Mouse (Mus musculus) macrophage (primary cell): ENCODE measurements around the gene Spib. TPM values are rescaled to one million over a fixed set of nuclear protein-coding genes. Genes with fewer than 3 reads are reported as not detected.
A peak's percentile ranks its signal among the peaks of the same experiment; 100 is the strongest.

Experiments
- H3K27ac ChIP-seq: fragments of 350-480 bp; formaldehyde crosslinking; 2 replicates; pipeline ENCODE4 v1.9.0; 2021
- H3K36me3 ChIP-seq: fragments of 350-480 bp; formaldehyde crosslinking; 2 replicates; pipeline ENCODE4 v1.9.0; 2021; ENCODE audit errors: inconsistent target
- H3K4me3 ChIP-seq: fragments of 350-480 bp; formaldehyde crosslinking; 2 replicates; pipeline ENCODE4 v1.9.0; 2021; ENCODE audit errors: inconsistent target
- H3K79me2 ChIP-seq: fragments of 350-480 bp; formaldehyde crosslinking; 2 replicates; pipeline ENCODE4 v1.9.0; 2021; ENCODE audit errors: inconsistent target
- WGBS: methylation state at CpG from one replicate; pipeline ENCODE4 v1.1.7; 2026; ENCODE audit warnings: inconsistent platforms; ENCODE audit not compliant: missing documents; 5-methylcytosine and 5-hydroxymethylcytosine counted together
- polyA plus RNA-seq: library from polyadenylated mRNA; stranded (reverse); fragments of 250-400 nt; gene quantifications from 3 replicates; pipeline ENCODE4 v1.2.4, GENCODE M21; 2018; ENCODE audit warnings: inconsistent platforms
- total RNA-seq, 78 experiments: library from RNA; depleted of rRNA; stranded (reverse); fragments of 250-400 nt; gene quantifications; 1 replicate in 9 of 78; 2 replicates in 24 of 78; 3 replicates in 43 of 78; 4 replicates in 2 of 78; pipeline ENCODE4 v1.2.4; 2018; ENCODE audit warnings: inconsistent platforms in 56 of 78

The Spib gene
- total RNA-seq (2018; cell fraction: chromatin; rRNA removed), result under 1 TPM in 6 of 26 experiments, not detected in 20; 0.29 to 0.95 (median 0.39) TPM
- total RNA-seq (2018; cell fraction: cytosol; rRNA removed), result 1 to 10 TPM in 5 of 26 experiments, under 1 TPM in 21; 0.17 to 1.6 (median 0.75) TPM
- 1 to 10 TPM in 3 of 26 experiments, under 1 TPM in 20, not detected in 3; 0.20 to 1.3 (median 0.58) TPM for total RNA-seq (2018; cell fraction: nucleus; rRNA removed)
- 0.27 to 1.1 TPM (median 0.30 TPM) in 3 replicates for polyA plus RNA-seq

GRCm38 (mm10) chr7:44531946-44532732, at the start of gene Spib:
Gene Spib, minus strand, starts transcription at chr7:44532071.
- no peaks in the 10 kb centered on the region for H3K79me2 ChIP-seq
- H3K36me3 ChIP-seq, result no peaks in the 10 kb centered on the region
- no peak within 1 kb of the TSS for H3K27ac ChIP-seq
- no peak within 1 kb of the TSS for H3K4me3 ChIP-seq
- WGBS, result 89% methylated on average over 4 of the region's 4 CpGs

GRCm38 (mm10) chr7:44581637-44582036, 49.8 kb upstream of the Spib start:
- Histone ChIP-seq H3K79me2 (no peaks in the 10 kb centered on the region), H3K4me3 (no peak overlapping the region), H3K36me3 (no peaks in the 10 kb centered on the region), H3K27ac (no peak overlapping the region)
- WGBS, result 98% methylated on average over 6 of the region's 6 CpGs

- Histone ChIP-seq H3K79me2 (peaks cover 11% of the 10 kb centered on the region; the same call in 1 of the 2 replicates), H3K4me3 (no peak overlapping the region), H3K36me3 (no peaks in the 10 kb centered on the region), H3K27ac (no peak overlapping the region)
- 98% methylated on average over 5 of the region's 5 CpGs for WGBS
Measured at GRCm38 (mm10) chr7:44576333-44576844, 44.5 kb upstream of the Spib start.

GRCm38 (mm10) chr7:44572956-44573484, 41.1 kb upstream of the Spib start:
- no peak overlapping the region for H3K27ac ChIP-seq
- 34% methylated on average over 5 of the region's 5 CpGs for WGBS
- no peaks in the 10 kb centered on the region for H3K36me3 ChIP-seq
- peaks cover 11% of the 10 kb centered on the region; the same call in 1 of the 2 replicates for H3K79me2 ChIP-seq
- peak overlapping the region; percentile 20 for H3K4me3 ChIP-seq

GRCm38 (mm10) chr7:44572213-44572701, 40.4 kb upstream of the Spib start, which contains the start of gene Napsa:
Gene Napsa, plus strand, starts transcription at chr7:44572380.
- H3K27ac ChIP-seq, result 0 out of 2 replicates have a peak within 1 kb of the TSS, but pooled peaks have one; percentile 1
- peaks cover 11% of the 10 kb centered on the region; the same call in 1 of the 2 replicates for H3K79me2 ChIP-seq
- H3K4me3 ChIP-seq, result peak within 1 kb of the TSS; percentile 20
- no peaks in the 10 kb centered on the region for H3K36me3 ChIP-seq
- 5% methylated on average over 7 of the region's 7 CpGs for WGBS

DNA sequence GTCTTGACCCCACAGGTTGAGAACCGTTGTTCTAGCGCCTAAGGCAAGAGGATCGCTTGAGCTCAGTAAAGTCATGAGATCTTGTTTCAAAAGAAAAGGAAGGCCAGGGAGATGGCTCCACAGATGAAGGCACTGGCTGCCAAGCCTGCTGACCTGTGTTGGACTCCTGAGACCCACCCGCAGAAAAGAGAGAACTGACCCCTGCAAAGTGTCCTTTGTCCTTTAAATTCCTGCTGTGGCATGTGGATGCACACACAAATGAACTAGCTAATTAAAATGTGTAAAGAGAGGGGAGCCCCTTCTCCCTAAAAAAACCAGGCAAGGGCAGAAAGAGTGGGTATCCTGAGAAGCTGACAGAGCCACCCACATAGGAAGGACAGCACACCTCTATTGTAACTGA, 39.9 kb upstream of the Spib start:
- H3K27ac ChIP-seq, result no peak overlapping the region
- no peaks in the 10 kb centered on the region for H3K36me3 ChIP-seq
- H3K79me2 ChIP-seq, result peaks cover 11% of the 10 kb centered on the region; the same call in 1 of the 2 replicates
- H3K4me3 ChIP-seq, result no peak overlapping the region
- 78% methylated on average over 4 of the region's 4 CpGs for WGBS

DNA sequence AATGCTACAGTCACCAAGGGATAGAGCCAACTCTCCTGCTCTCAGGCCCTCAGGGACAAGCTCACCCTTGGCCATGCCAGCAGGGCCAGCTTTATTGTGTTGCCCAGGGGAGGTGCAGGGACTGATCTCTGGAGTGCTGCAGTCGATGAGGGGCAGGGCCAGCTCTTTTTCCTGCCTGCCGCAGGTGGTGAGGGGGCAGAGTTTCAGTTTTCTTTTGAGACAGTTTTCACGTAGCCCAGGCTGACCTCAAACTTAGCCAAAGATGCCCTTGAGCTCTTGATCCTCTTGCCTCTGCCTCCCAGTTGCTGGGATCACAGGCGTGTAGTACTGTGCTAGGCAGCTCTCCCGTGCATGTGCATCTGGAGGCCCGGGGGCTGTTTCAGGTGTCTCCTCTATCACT, 39.1 kb upstream of the Spib start:
- Histone ChIP-seq H3K79me2 (peaks cover 11% of the 10 kb centered on the region; the same call in 1 of the 2 replicates), H3K4me3 (no peak overlapping the region), H3K27ac (no peak overlapping the region), H3K36me3 (no peaks in the 10 kb centered on the region)
- 74% methylated on average over 6 of the region's 6 CpGs for WGBS

DNA sequence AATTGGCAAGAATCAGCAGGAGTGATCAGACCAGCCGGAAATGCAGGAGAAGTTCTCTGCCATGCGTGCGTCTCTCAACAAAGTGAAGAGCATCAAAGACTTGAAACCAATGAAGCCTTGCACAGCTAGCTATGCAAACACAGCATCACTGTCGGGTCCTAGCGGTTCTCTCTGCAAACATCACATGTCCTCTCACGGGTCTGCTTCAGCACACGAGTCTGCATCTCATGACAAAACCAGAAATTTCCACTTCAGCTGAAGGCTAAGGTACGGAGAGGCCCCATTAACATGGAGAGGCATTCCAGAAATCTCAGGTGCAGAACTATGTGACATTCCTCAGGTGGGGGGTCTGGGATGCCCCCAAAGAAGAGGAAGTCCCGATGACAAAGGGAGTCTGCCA, 36.9 kb upstream of the Spib start:
- WGBS, result 94% methylated on average over 9 of the region's 9 CpGs
- Histone ChIP-seq H3K27ac (no peak overlapping the region), H3K79me2 (peaks cover 4% of the 10 kb centered on the region; the same call in 1 of the 2 replicates), H3K36me3 (no peaks in the 10 kb centered on the region), H3K4me3 (no peak overlapping the region)

GRCm38 (mm10) chr7:44565414-44565813, 33.5 kb upstream of the Spib start:
- no peak overlapping the region for H3K27ac ChIP-seq
- H3K36me3 ChIP-seq, result no peaks in the 10 kb centered on the region
- 40% methylated on average over 6 of the region's 6 CpGs for WGBS
- H3K79me2 ChIP-seq, result no peaks in the 10 kb centered on the region
- H3K4me3 ChIP-seq, result no peak overlapping the region

GRCm38 (mm10) chr7:44564486-44564885, 32.6 kb upstream of the Spib start:
- Histone ChIP-seq H3K36me3 (no peaks in the 10 kb centered on the region), H3K79me2 (no peaks in the 10 kb centered on the region), H3K27ac (no peak overlapping the region), H3K4me3 (no peak overlapping the region)
- WGBS, result 98% methylated on average over 10 of the region's 10 CpGs

DNA sequence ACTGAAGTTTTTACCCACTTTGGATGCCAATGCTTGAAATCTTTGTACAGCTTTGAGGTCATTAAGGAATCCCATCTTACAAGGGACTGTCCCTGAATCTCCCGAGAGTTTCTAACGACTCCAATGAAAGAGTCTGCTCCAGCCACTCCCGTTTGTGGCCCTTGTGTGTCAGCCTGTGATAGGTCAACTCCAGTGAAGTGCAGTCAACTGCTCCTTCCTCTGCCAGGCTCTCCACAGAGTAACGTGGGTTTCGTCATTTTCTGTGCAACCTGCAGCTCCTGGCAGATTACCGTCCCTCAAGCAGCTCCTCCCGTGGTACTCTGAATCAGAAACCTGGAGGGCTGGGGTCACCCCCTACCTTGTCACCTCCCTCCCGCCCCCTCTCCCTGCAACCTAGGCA, 31.4 kb upstream of the Spib start:
- 51% methylated on average over 8 of the region's 8 CpGs for WGBS
- Histone ChIP-seq H3K27ac (no peak overlapping the region), H3K36me3 (no peaks in the 10 kb centered on the region)

DNA sequence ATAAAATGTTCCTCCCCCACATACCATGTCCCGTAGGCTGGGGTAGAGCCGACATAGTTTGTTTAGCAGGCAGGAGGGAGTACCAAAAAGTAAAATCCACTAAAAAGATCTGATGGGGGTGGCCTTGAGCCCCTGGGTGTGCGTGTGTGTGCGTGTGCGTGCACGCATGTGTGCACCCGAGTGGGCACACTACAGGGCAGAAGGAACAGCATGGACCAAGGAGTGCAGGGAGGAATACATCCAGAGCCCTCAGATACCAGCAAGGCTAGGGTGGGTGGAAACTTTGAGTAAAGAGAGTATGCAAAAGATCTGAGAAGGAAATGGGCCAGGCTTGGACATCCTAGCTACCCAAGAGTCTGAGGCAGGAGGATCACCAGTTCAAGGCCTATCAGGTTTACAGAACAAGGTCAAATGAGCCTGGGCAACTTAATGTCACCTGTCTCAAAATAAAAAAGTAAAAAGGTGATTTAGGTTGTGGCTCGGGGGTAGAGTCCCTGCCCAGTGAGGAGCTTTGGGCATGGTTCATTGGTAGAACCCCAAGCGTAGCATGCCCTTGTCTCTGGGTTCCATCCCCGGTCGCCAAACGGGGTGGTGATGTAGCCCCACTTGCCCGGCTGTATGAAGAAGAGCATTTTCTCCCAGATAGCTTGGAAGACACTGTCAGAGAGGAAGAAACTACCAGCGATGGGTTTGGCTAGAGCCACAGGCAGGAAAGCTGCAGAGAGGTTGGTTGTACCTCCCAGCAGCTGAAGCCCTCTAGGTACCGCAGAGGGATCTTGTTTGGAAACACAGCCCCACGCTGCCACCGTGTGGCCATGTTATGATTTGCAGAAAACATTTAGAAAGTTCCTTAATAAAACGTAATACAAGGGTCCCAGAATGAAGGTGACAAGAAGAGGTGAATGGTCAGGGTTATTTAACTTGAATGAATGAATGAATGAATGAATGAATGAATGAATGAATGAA, 28.8 kb upstream of the Spib start:
- no peak overlapping the region for H3K27ac ChIP-seq
- H3K36me3 ChIP-seq, result no peaks in the 10 kb centered on the region
- no peak overlapping the region for H3K4me3 ChIP-seq
- H3K79me2 ChIP-seq, result no peaks in the 10 kb centered on the region
- 58% methylated on average over 18 of the region's 18 CpGs for WGBS

More for the DNA sequence above, 31.4 kb upstream of the Spib start:
- Histone ChIP-seq H3K4me3 (no peak overlapping the region), H3K79me2 (no peaks in the 10 kb centered on the region)

GRCm38 (mm10) chr7:44557629-44558028, 25.8 kb upstream of the Spib start:
- Histone ChIP-seq H3K4me3 (no peak overlapping the region), H3K36me3 (no peaks in the 10 kb centered on the region; the same call in 1 of the 2 replicates), H3K27ac (no peak overlapping the region), H3K79me2 (peaks cover 7% of the 10 kb centered on the region)
- WGBS, result 91% methylated on average over 2 of the region's 2 CpGs

- H3K4me3 ChIP-seq, result peak within 1 kb of the TSS; percentile 76
- H3K36me3 ChIP-seq, result peaks cover 22% of the 10 kb centered on the region
- under 1% methylated on average over 22 of the region's 22 CpGs for WGBS
- peaks cover 16% of the 10 kb centered on the region for H3K79me2 ChIP-seq
- H3K27ac ChIP-seq, result peak within 1 kb of the TSS; percentile 81
Measured at GRCm38 (mm10) chr7:44553826-44554225, 22.0 kb upstream of the Spib start, which contains the start of gene Nr1h2. Gene Nr1h2, minus strand, starts transcription at chr7:44553951.
